Mouse (Mus musculus) heart, embryonic 15.5 days (tissue): ENCODE measurements around the gene Zfp324. TPM values are rescaled to one million over a fixed set of nuclear protein-coding genes. Genes with fewer than 3 reads are reported as not detected.

Experiments used
- ATAC-seq: fragments of 200-750 bp; cut with Nextera tagmentation; replicated peaks from 2 replicates; pipeline ENCODE4 v1.8.0; 2017; ENCODE audit warnings: low read depth, moderate TSS enrichment; ENCODE audit not compliant: insufficient number of reproducible peaks, insufficient read depth, low FRiP score
- H3K27ac ChIP-seq: fragments of 300-500 bp; sonication (generic); 2 replicates; pipeline ENCODE4 v1.5.1; 2015; ENCODE audit warnings: mild to moderate bottlenecking, inconsistent platforms
- H3K27me3 ChIP-seq: fragments of 300-500 bp; sonication (generic); 2 replicates; pipeline ENCODE4 v1.6.1; 2015; ENCODE audit warnings: inconsistent platforms
- H3K36me3 ChIP-seq: fragments of 300-500 bp; sonication (generic); 2 replicates; pipeline ENCODE4 v1.6.1; 2015; ENCODE audit warnings: mild to moderate bottlenecking, inconsistent platforms
- H3K4me1 ChIP-seq: fragments of 300-500 bp; sonication (generic); replicated peaks from 2 replicates; pipeline ENCODE4 v1.6.1; 2015; ENCODE audit warnings: inconsistent platforms
- H3K4me2 ChIP-seq: fragments of 300-500 bp; sonication (generic); 2 replicates; pipeline ENCODE4 v1.6.1; 2015; ENCODE audit warnings: inconsistent platforms, mild to moderate bottlenecking, moderate library complexity
- H3K4me3 ChIP-seq: fragments of 300-500 bp; sonication (generic); 2 replicates; pipeline ENCODE4 v1.5.1; 2015; ENCODE audit warnings: mild to moderate bottlenecking, inconsistent platforms
- H3K9ac ChIP-seq: fragments of 300-500 bp; sonication (generic); 2 replicates; pipeline ENCODE4 v1.6.1; 2015; ENCODE audit warnings: mild to moderate bottlenecking, inconsistent platforms
- H3K9me3 ChIP-seq: fragments of 300-500 bp; sonication (generic); replicated peaks from 2 replicates; pipeline ENCODE4 v1.6.1; 2016; ENCODE audit warnings: inconsistent platforms
- WGBS: fragments of 180-500 bp; shearing (Covaris S2); methylation state at CpG from one replicate; pipeline ENCODE4 v1.1.7; 2015; ENCODE audit warnings: mixed read lengths; 5-methylcytosine and 5-hydroxymethylcytosine counted together
- polyA plus RNA-seq: library from polyadenylated mRNA; unstranded; fragments of >200 nt; fragmentation: Nextera tagmentation; extraction: Ambion mirVana; gene quantifications from 2 replicates; pipeline ENCODE4 v1.2.1, GENCODE M21; 2015

Zfp324 gene
- polyA plus RNA-seq, 1 experiment from 2014 or later, result 5.2 TPM

GRCm38 (mm10) chr7:12997230-12997629 lies 31.6 kb downstream of the Zfp324 start:
- ATAC-seq, result no peak
- Histone ChIP-seq H3K9ac (no peak overlapping the region), H3K4me3 (no peak overlapping the region), H3K36me3 (no peaks in the 10 kb centered on the region), H3K27ac (no peak overlapping the region), H3K27me3 (no peaks in the 10 kb centered on the region), H3K4me2 (no peak overlapping the region), H3K4me1 (no peaks in the 10 kb centered on the region), H3K9me3 (no peaks in the 10 kb centered on the region)
- 63% methylated on average over 5 of the region's 5 CpGs for WGBS

GRCm38 (mm10) chr7:12998053-12998452 lies 32.4 kb downstream of the Zfp324 start, which contains the start of gene Slc27a5:
Slc27a5 (minus strand) TSS chr7:12998192.
- no peaks in the 10 kb centered on the region for H3K36me3 ChIP-seq
- no peak within 1 kb of the TSS for H3K4me2 ChIP-seq
- no peaks in the 10 kb centered on the region for H3K27me3 ChIP-seq
- no peak within 1 kb of the TSS for H3K27ac ChIP-seq
- H3K4me3 ChIP-seq, result no peak within 1 kb of the TSS
- ATAC-seq, result no peak
- H3K9ac ChIP-seq, result no peak within 1 kb of the TSS
- H3K9me3 ChIP-seq, result no peaks in the 10 kb centered on the region
- 64% methylated on average over 5 of the region's 5 CpGs for WGBS
- H3K4me1 ChIP-seq, result no peaks in the 10 kb centered on the region

GRCm38 (mm10) chr7:12998851-12999250 lies 33.2 kb downstream of the Zfp324 start, which contains the start of gene Trim28:
Trim28 (plus strand) TSS chr7:12999114.
- Histone ChIP-seq H3K9ac (no peak within 1 kb of the TSS), H3K4me2 (no peak within 1 kb of the TSS), H3K27ac (no peak within 1 kb of the TSS), H3K4me3 (no peak within 1 kb of the TSS), H3K9me3 (no peaks in the 10 kb centered on the region), H3K27me3 (no peaks in the 10 kb centered on the region), H3K36me3 (no peaks in the 10 kb centered on the region), H3K4me1 (no peaks in the 10 kb centered on the region)
- WGBS, result 78% methylated on average over 3 of the region's 3 CpGs
- no peak for ATAC-seq

GRCm38 (mm10) chr7:13001584-13001983 lies 35.9 kb downstream of the Zfp324 start:
- no peak overlapping the region for H3K27ac ChIP-seq
- ATAC-seq, result no peak
- no peaks in the 10 kb centered on the region for H3K27me3 ChIP-seq
- 57% methylated on average over 1 of the region's 1 CpGs for WGBS
- H3K9ac ChIP-seq, result no peak overlapping the region
- no peaks in the 10 kb centered on the region for H3K4me1 ChIP-seq
- peaks cover 20% of the 10 kb centered on the region for H3K36me3 ChIP-seq
- no peak overlapping the region for H3K4me2 ChIP-seq
- no peak overlapping the region for H3K4me3 ChIP-seq
- no peaks in the 10 kb centered on the region for H3K9me3 ChIP-seq

GRCm38 (mm10) chr7:13003380-13003779 lies 37.7 kb downstream of the Zfp324 start:
- no peak for ATAC-seq
- Histone ChIP-seq H3K4me3 (no peak overlapping the region), H3K9ac (no peak overlapping the region), H3K9me3 (no peaks in the 10 kb centered on the region), H3K27ac (no peak overlapping the region), H3K27me3 (0 out of 2 replicates have a peak, but pooled peaks cover 4% of the 10 kb centered on the region), H3K36me3 (peaks cover 31% of the 10 kb centered on the region), H3K4me1 (peaks cover 13% of the 10 kb centered on the region; the same call in 1 of the 2 replicates), H3K4me2 (no peak overlapping the region)
- 72% methylated on average over 5 of the region's 5 CpGs for WGBS

- Histone ChIP-seq H3K27me3 (0 out of 2 replicates have a peak, but pooled peaks cover 4% of the 10 kb centered on the region), H3K4me2 (no peak overlapping the region), H3K36me3 (peaks cover 31% of the 10 kb centered on the region), H3K4me3 (no peak overlapping the region), H3K9ac (no peak overlapping the region), H3K4me1 (peaks cover 22% of the 10 kb centered on the region), H3K9me3 (no peaks in the 10 kb centered on the region), H3K27ac (no peak overlapping the region)
- ATAC-seq, result no peak
- WGBS, result 86% methylated on average over 17 of the region's 17 CpGs
Observed at GRCm38 (mm10) chr7:13006011-13006410, 40.4 kb downstream of the Zfp324 start.

GRCm38 (mm10) chr7:13006531-13006930 lies 40.9 kb downstream of the Zfp324 start:
- Histone ChIP-seq H3K27ac (no peak overlapping the region), H3K9me3 (no peaks in the 10 kb centered on the region), H3K27me3 (0 out of 2 replicates have a peak, but pooled peaks cover 4% of the 10 kb centered on the region), H3K4me3 (no peak overlapping the region), H3K4me1 (peaks cover 22% of the 10 kb centered on the region), H3K36me3 (peaks cover 31% of the 10 kb centered on the region), H3K4me2 (no peak overlapping the region), H3K9ac (no peak overlapping the region)
- 90% methylated on average over 10 of the region's 10 CpGs for WGBS
- no peak for ATAC-seq

GRCm38 (mm10) chr7:13007341-13008092 lies 41.9 kb downstream of the Zfp324 start:
- peaks cover 31% of the 10 kb centered on the region for H3K36me3 ChIP-seq
- WGBS, result 49% methylated on average over 57 of the region's 57 CpGs
- ATAC-seq, result no peak
- peak overlapping the region; percentile 19; the same call in 1 of the 2 replicates for H3K9ac ChIP-seq
- H3K27me3 ChIP-seq, result 0 out of 2 replicates have a peak, but pooled peaks cover 4% of the 10 kb centered on the region
- H3K4me2 ChIP-seq, result no peak overlapping the region
- H3K27ac ChIP-seq, result no peak overlapping the region
- no peak overlapping the region for H3K4me3 ChIP-seq
- peaks cover 22% of the 10 kb centered on the region for H3K4me1 ChIP-seq
- H3K9me3 ChIP-seq, result no peaks in the 10 kb centered on the region

- Histone ChIP-seq H3K9me3 (no peaks in the 10 kb centered on the region), H3K4me1 (peaks cover 22% of the 10 kb centered on the region), H3K27me3 (0 out of 2 replicates have a peak, but pooled peaks cover 4% of the 10 kb centered on the region), H3K27ac (peak overlapping the region; percentile 95), H3K9ac (peak overlapping the region; percentile 76), H3K36me3 (peaks cover 31% of the 10 kb centered on the region), H3K4me2 (peak overlapping the region; percentile 82), H3K4me3 (peak overlapping the region; percentile 70)
- ATAC-seq, result peak; percentile 89
- WGBS, result under 1% methylated on average over 42 of the region's 42 CpGs
Observed at GRCm38 (mm10) chr7:13009143-13010004, 43.7 kb downstream of the Zfp324 start.

GRCm38 (mm10) chr7:13010005-13010908 lies 44.6 kb downstream of the Zfp324 start, which contains the start of gene Zbtb45:
Zbtb45 (minus strand) TSS chr7:13010034.
- peak within 1 kb of the TSS; percentile 82 for H3K4me2 ChIP-seq
- no peaks in the 10 kb centered on the region for H3K9me3 ChIP-seq
- H3K9ac ChIP-seq, result peak within 1 kb of the TSS; percentile 76
- 17% methylated on average over 26 of the region's 26 CpGs for WGBS
- H3K36me3 ChIP-seq, result peaks cover 23% of the 10 kb centered on the region
- 0 out of 2 replicates have a peak, but pooled peaks cover 4% of the 10 kb centered on the region for H3K27me3 ChIP-seq
- H3K4me3 ChIP-seq, result peak within 1 kb of the TSS; percentile 70
- ATAC-seq, result no peak; the same call in 1 of the 2 replicates
- H3K4me1 ChIP-seq, result peaks cover 22% of the 10 kb centered on the region
- peak within 1 kb of the TSS; percentile 95 for H3K27ac ChIP-seq
